Mouse (Mus musculus) heart, embryonic 11.5 days (tissue): ENCODE measurements around the gene Stac. TPM values are rescaled to one million over a fixed set of nuclear protein-coding genes. Genes with fewer than 3 reads are reported as not detected.

ENCODE experiments used
- ATAC-seq: fragments of 200-750 bp; cut with Nextera tagmentation; replicated peaks from 2 replicates; pipeline ENCODE4 v1.8.0; 2017; ENCODE audit warnings: moderate library complexity; ENCODE audit not compliant: insufficient number of reproducible peaks, low FRiP score, low TSS enrichment
- H3K27ac ChIP-seq: fragments of 300-500 bp; sonication (generic); 2 replicates; pipeline ENCODE4 v1.5.1; 2014; ENCODE audit warnings: mild to moderate bottlenecking, low read depth, low read length
- H3K27me3 ChIP-seq: fragments of 300-500 bp; sonication (generic); 2 replicates; pipeline ENCODE4 v1.6.1; 2014; ENCODE audit warnings: mild to moderate bottlenecking, low read length, mixed read lengths; ENCODE audit not compliant: control insufficient read depth, insufficient read depth
- H3K36me3 ChIP-seq: fragments of 300-500 bp; sonication (generic); 2 replicates; pipeline ENCODE4 v1.6.1; 2014; ENCODE audit warnings: mild to moderate bottlenecking, low read length, moderate library complexity, mixed read lengths; ENCODE audit not compliant: control insufficient read depth, insufficient read depth
- H3K4me1 ChIP-seq: fragments of 300-500 bp; sonication (generic); 2 replicates; pipeline ENCODE4 v1.6.1; 2014; ENCODE audit warnings: low read length; ENCODE audit not compliant: control insufficient read depth, insufficient read depth
- H3K4me2 ChIP-seq: fragments of 300-500 bp; sonication (generic); 2 replicates; pipeline ENCODE4 v1.6.1; 2014; ENCODE audit warnings: mild to moderate bottlenecking, moderate library complexity
- H3K4me3 ChIP-seq: fragments of 300-500 bp; sonication (generic); 2 replicates; pipeline ENCODE4 v1.5.1; 2014; ENCODE audit warnings: low read depth, low read length
- H3K9ac ChIP-seq: fragments of 300-500 bp; sonication (generic); 2 replicates; pipeline ENCODE4 v1.6.1; 2014; ENCODE audit warnings: mild to moderate bottlenecking, low read depth, low read length, moderate library complexity
- H3K9me3 ChIP-seq: fragments of 300-500 bp; sonication (generic); replicated peaks from 2 replicates; pipeline ENCODE4 v1.6.1; 2016; ENCODE audit warnings: low read length; ENCODE audit not compliant: control insufficient read depth
- WGBS: fragments of 180-500 bp; shearing (Covaris S2); extraction: QIAGEN DNeasy Blood & Tissue Kit; methylation state at CpG from one replicate; pipeline ENCODE4 v1.1.7; 2014; ENCODE audit not compliant: insufficient replicate concordance; 5-methylcytosine and 5-hydroxymethylcytosine counted together
- polyA plus RNA-seq: library from polyadenylated mRNA; unstranded; fragments of >200 nt; fragmentation: Nextera tagmentation; extraction: Ambion mirVana; gene quantifications from 2 replicates; pipeline ENCODE4 v1.2.1, GENCODE M21; 2014

Gene Stac
- polyA plus RNA-seq, 1 experiment from 2014 or later, result 0.79 TPM

DNA sequence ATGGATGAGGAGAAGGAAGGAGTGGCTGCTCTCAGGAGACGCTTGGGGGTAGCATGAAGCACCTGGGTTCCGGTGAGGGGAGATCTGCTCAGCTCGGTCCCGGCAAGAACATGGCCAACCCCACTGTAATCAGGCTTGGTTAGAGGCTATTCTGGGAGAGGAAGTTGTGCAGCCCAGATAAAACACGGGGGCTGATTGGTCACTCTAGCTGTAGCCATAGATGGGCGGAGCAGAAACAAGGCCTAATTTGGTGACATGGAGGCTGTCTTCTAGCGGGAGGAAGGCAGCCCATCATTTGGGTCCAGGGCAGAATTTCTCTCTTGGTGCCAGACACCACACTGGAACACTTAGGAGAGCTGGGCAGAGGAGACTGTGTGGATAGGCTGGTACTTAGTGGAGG, 167.9 kb downstream of the Stac start:
- no peak for ATAC-seq
- Histone ChIP-seq H3K27me3 (no peaks in the 10 kb centered on the region), H3K9me3 (0 out of 2 replicates have a peak, but pooled peaks cover 3% of the 10 kb centered on the region), H3K4me1 (no peaks in the 10 kb centered on the region), H3K27ac (no peak overlapping the region), H3K4me3 (no peak overlapping the region), H3K36me3 (no peaks in the 10 kb centered on the region), H3K4me2 (no peak overlapping the region), H3K9ac (no peak overlapping the region)
- WGBS, result 81% methylated on average over 7 of the region's 7 CpGs

DNA sequence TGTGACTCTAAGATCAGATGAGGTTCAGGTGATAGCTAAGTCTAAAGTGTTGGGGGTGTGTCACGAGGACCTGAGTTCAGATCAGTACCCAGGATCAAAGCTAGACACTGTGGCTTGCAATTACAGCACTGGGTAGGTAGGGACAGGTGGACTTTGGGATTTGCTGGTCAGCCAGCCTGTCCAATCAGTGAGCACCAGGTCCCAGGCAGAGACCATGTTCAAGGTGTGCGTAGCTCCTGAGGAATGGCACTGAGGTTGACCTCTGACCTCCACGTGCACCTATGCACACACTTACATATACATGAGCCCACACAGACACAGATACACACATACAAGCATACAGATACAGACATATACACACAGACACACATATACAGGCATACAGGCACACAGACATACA, 174.6 kb downstream of the Stac start:
- Histone ChIP-seq H3K4me3 (no peak overlapping the region), H3K36me3 (no peaks in the 10 kb centered on the region), H3K4me2 (no peak overlapping the region), H3K4me1 (no peaks in the 10 kb centered on the region), H3K27me3 (no peaks in the 10 kb centered on the region), H3K9me3 (no peaks in the 10 kb centered on the region), H3K27ac (no peak overlapping the region), H3K9ac (no peak overlapping the region)
- WGBS, result 81% methylated on average over 3 of the region's 3 CpGs
- no peak for ATAC-seq

DNA sequence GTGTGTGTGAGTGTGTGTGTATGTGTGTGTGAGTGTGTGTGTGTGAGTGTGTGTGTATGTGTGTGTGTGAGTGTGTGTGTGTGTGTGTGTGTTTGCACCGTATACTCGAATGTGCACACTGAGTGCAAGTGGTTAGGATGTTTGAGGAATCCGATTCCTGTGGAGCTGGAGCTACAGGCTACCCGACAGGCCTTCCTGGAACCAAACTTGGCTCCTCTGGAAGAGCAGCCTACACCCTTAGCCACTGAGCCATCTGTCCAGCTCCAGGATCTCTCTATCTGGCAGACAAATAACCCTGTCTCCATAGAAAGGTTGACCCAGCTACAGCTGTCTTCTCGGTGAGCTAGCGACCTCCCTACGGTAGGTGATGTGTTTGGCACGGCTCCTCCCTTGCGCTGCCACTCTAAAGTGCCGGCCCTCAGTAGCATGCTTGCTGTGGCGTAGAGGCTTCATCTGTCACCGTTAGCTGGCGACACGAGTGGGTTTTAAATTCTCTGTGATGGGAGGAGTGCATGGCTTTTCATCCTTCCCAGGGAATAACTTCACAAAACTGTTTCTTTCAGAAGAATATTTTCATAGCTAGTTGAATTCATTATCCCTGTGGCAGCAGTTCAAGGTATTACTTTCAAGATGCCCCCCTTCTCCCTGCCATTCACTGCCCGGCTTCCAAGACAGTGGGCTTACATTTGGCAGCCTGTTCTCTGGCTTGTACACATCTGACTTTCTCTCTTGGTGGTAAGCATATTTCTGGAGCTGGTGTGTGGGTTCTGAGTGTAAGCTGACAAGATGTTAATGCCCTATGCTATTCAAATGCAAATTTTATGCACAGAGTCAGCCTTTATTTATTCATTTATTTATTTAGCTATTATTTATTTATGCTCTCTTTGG, 175.3 kb downstream of the Stac start:
- Histone ChIP-seq H3K27me3 (no peaks in the 10 kb centered on the region), H3K36me3 (no peaks in the 10 kb centered on the region), H3K4me2 (no peak overlapping the region), H3K4me3 (no peak overlapping the region), H3K9ac (no peak overlapping the region), H3K27ac (no peak overlapping the region), H3K9me3 (no peaks in the 10 kb centered on the region), H3K4me1 (no peaks in the 10 kb centered on the region)
- 71% methylated on average over 15 of the region's 15 CpGs for WGBS
- ATAC-seq, result no peak
